Mouse (Mus musculus) ES-Bruce4 (cell line): ENCODE results near the gene Tnfsf8. TPM values are rescaled to one million over a fixed set of nuclear protein-coding genes. Genes with fewer than 3 reads are reported as not detected.

Experiments used
- H3K27ac ChIP-seq: 2 replicates; pipeline ENCODE4 v1.5.1; 2012; ENCODE audit warnings: low read length, inconsistent platforms; ENCODE audit not compliant: insufficient read depth
- H3K27me3 ChIP-seq: 2 replicates; pipeline ENCODE4 v1.6.1; 2012; ENCODE audit warnings: mild to moderate bottlenecking, low read length, inconsistent platforms; ENCODE audit not compliant: control insufficient read depth, poor library complexity, insufficient read depth, severe bottlenecking
- H3K36me3 ChIP-seq: 2 replicates; pipeline ENCODE4 v1.6.1; 2012; ENCODE audit warnings: inconsistent platforms, mild to moderate bottlenecking, low read length, moderate library complexity; ENCODE audit not compliant: control insufficient read depth, poor library complexity, insufficient read depth, severe bottlenecking
- H3K4me1 ChIP-seq: one replicate; pipeline ENCODE4 v1.8.1; 2011; ENCODE audit warnings: low read length; ENCODE audit not compliant: control insufficient read depth, insufficient read depth
- H3K4me3 ChIP-seq: 2 replicates; pipeline ENCODE4 v1.5.1; 2011; ENCODE audit warnings: low read depth, mild to moderate bottlenecking, low read length
- H3K9ac ChIP-seq: 2 replicates; pipeline ENCODE4 v1.6.1; 2012; ENCODE audit warnings: low read depth, mild to moderate bottlenecking, inconsistent platforms; ENCODE audit not compliant: poor library complexity, severe bottlenecking
- H3K9me3 ChIP-seq: replicated peaks from 2 replicates; pipeline ENCODE4 v1.6.1; 2012; ENCODE audit warnings: mild to moderate bottlenecking, low read length, inconsistent platforms; ENCODE audit not compliant: control insufficient read depth, poor library complexity, insufficient read depth, severe bottlenecking
- CTCF ChIP-seq: IDR thresholded peaks from one replicate; pipeline ENCODE4 v1.8.1; 2011; ENCODE audit warnings: low read depth, low read length
- EP300 ChIP-seq: IDR thresholded peaks from 2 replicates; pipeline ENCODE4 v1.6.1; 2011; ENCODE audit warnings: low read depth, low read length; ENCODE audit not compliant: insufficient read depth
- POLR2A ChIP-seq: IDR thresholded peaks from one replicate; pipeline ENCODE4 v1.8.1; 2011; ENCODE audit warnings: low read length; ENCODE audit not compliant: insufficient read depth
- polyA plus RNA-seq: library from polyadenylated mRNA; stranded (reverse); fragments of >200 nt; gene quantifications from 2 replicates; pipeline ENCODE4 v1.2.4, GENCODE M21; 2011; ENCODE audit warnings: low read depth; ENCODE audit not compliant: missing spikeins, insufficient read depth, insufficient read length

The Tnfsf8 gene
- polyA plus RNA-seq, 1 experiment, result not detected

GRCm38 (mm10) chr4:63862092-63862697, 1.0 kb upstream of the Tnfsf8 start:
- no peak overlapping the region for H3K9ac ChIP-seq
- H3K36me3 ChIP-seq, result no peaks in the 10 kb centered on the region
- TF ChIP-seq CTCF (no peak), EP300 (no peak), POLR2A (no peak)
- H3K9me3 ChIP-seq, result no peaks in the 10 kb centered on the region
- no peak overlapping the region for H3K4me3 ChIP-seq
- no peak overlapping the region for H3K27ac ChIP-seq
- no peaks in the 10 kb centered on the region for H3K27me3 ChIP-seq
- H3K4me1 ChIP-seq, result no peaks in the 10 kb centered on the region

DNA sequence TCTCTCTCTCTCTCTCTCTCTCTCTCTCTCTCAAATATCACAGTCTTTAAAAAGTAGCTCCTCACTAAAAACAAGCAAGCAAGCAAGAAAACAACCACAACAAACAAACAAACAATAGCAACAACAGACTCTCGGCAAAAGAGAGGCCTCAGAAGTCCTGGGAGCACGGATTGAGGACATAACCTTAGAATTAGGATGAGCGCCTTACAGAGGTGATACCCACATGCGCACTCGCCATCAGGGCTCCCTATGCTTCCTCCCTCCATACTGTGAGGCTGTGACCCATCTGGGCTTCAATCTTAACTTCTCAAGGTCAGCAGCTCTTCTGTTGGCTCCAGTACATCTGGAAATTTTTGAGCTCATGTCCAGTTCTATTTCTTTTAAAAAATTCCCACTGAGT, 911 bp downstream of the Tnfsf8 start:
- no peak overlapping the region for H3K4me3 ChIP-seq
- no peak overlapping the region for H3K9ac ChIP-seq
- H3K36me3 ChIP-seq, result no peaks in the 10 kb centered on the region
- no peak for TF ChIP-seq EP300
- no peak for TF ChIP-seq CTCF
- TF ChIP-seq POLR2A, result no peak
- no peak overlapping the region for H3K27ac ChIP-seq
- H3K4me1 ChIP-seq, result no peaks in the 10 kb centered on the region
- no peaks in the 10 kb centered on the region for H3K9me3 ChIP-seq
- H3K27me3 ChIP-seq, result no peaks in the 10 kb centered on the region

DNA sequence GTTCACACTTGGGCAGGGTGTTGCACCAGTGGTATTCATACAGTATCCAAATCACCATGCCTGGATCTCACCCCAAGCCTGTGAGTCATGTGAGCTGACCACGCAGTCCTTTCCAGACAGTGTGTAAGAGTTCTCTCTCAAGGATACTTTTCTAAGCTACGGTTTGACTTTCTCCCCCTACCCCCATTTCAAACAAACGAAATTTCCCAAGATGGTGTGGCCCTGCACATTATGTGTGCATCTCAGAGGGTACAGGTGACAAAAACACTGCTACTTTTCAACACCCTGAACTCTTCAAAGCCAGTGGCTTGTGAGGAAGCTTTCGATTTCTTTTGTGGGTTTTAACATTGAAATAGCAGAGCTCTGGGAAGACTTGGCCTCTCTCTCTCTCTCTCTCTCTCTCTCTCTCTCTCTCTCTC, 1.4 kb downstream of the Tnfsf8 start:
- Histone ChIP-seq H3K9ac (no peak overlapping the region), H3K27me3 (no peaks in the 10 kb centered on the region), H3K27ac (no peak overlapping the region), H3K36me3 (no peaks in the 10 kb centered on the region), H3K9me3 (no peaks in the 10 kb centered on the region), H3K4me3 (no peak overlapping the region), H3K4me1 (no peaks in the 10 kb centered on the region)
- TF ChIP-seq EP300, result no peak
- TF ChIP-seq CTCF, result no peak
- TF ChIP-seq POLR2A, result no peak

- H3K4me1 ChIP-seq, result no peaks in the 10 kb centered on the region
- no peaks in the 10 kb centered on the region for H3K27me3 ChIP-seq
- H3K9me3 ChIP-seq, result no peaks in the 10 kb centered on the region
- H3K27ac ChIP-seq, result no peak overlapping the region
- TF ChIP-seq CTCF, result no peak
- no peak for TF ChIP-seq POLR2A
- TF ChIP-seq EP300, result no peak
- no peak overlapping the region for H3K9ac ChIP-seq
- no peaks in the 10 kb centered on the region for H3K36me3 ChIP-seq
- no peak overlapping the region for H3K4me3 ChIP-seq
Observed at GRCm38 (mm10) chr4:63858646-63859224, 2.4 kb downstream of the Tnfsf8 start.

DNA sequence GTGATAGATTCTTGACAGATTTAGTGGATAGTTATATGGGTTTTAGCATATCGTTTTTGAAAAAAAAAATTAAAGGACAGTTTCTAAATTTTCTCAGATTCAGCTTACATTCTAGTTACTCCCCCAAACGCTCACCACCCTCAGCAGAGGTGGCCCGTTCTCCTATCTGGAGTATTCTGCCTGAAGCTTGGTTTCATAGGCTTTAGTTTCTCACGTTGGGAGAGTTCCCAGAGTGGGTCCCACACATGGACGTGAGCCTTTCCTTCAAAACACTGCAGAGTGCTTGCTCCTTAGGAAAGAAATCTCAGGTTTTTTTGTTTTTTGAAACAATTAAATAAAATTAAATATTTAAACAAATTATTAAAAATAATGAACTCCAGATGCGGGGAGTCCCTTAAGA, 4.4 kb downstream of the Tnfsf8 start:
- no peak for TF ChIP-seq POLR2A
- TF ChIP-seq EP300, result no peak
- TF ChIP-seq CTCF, result no peak
- H3K27ac ChIP-seq, result no peak overlapping the region

DNA sequence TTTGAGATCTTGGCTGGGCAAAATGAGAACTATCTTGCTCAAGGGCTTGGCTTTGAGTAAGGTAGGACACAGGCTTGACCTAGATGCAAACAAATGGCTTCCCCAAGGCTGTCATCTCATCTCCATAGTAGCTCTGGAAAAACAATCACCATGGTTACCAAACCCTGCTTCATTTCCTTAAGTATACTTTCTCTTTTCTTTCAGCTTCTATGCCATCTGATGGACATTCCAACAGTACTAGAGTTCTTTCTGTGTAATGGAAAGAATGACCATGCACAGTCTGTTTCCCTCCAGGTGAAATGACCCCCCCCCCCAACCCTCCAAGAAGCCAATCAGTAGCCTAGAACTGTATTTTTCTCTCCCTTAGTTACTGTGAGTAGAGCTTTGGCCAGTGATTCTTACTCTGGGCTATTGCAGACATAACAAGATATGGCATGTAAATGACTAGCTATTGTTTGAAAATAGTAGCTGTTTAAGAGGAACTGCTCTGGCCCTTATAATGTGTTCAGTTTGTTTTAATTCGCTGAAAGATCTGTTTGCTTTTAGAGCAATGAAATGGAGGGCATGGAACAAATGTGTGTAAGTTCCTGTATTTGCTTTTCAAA, 7.3 kb downstream of the Tnfsf8 start:
- no peak overlapping the region for H3K9ac ChIP-seq
- TF ChIP-seq POLR2A (no peak), CTCF (no peak), EP300 (no peak)
- no peaks in the 10 kb centered on the region for H3K27me3 ChIP-seq
- H3K4me3 ChIP-seq, result no peak overlapping the region
- H3K4me1 ChIP-seq, result no peaks in the 10 kb centered on the region
- H3K36me3 ChIP-seq, result no peaks in the 10 kb centered on the region
- no peak overlapping the region for H3K27ac ChIP-seq
- H3K9me3 ChIP-seq, result no peaks in the 10 kb centered on the region

More for the DNA sequence above, 4.4 kb downstream of the Tnfsf8 start:
- no peaks in the 10 kb centered on the region for H3K27me3 ChIP-seq
- H3K9me3 ChIP-seq, result no peaks in the 10 kb centered on the region
- no peaks in the 10 kb centered on the region for H3K36me3 ChIP-seq
- no peaks in the 10 kb centered on the region for H3K4me1 ChIP-seq
- H3K4me3 ChIP-seq, result no peak overlapping the region
- H3K9ac ChIP-seq, result no peak overlapping the region
